Mouse (Mus musculus): Measurements from ENCODE around the gene Sp1. TPM values are rescaled to one million over a fixed set of nuclear protein-coding genes. Genes with fewer than 3 reads are reported as not detected.

Sp1 gene
- total and polyA plus RNA-seq, 3 experiments = 16.3 to 92.3 (median 47.2) TPM

DNA sequence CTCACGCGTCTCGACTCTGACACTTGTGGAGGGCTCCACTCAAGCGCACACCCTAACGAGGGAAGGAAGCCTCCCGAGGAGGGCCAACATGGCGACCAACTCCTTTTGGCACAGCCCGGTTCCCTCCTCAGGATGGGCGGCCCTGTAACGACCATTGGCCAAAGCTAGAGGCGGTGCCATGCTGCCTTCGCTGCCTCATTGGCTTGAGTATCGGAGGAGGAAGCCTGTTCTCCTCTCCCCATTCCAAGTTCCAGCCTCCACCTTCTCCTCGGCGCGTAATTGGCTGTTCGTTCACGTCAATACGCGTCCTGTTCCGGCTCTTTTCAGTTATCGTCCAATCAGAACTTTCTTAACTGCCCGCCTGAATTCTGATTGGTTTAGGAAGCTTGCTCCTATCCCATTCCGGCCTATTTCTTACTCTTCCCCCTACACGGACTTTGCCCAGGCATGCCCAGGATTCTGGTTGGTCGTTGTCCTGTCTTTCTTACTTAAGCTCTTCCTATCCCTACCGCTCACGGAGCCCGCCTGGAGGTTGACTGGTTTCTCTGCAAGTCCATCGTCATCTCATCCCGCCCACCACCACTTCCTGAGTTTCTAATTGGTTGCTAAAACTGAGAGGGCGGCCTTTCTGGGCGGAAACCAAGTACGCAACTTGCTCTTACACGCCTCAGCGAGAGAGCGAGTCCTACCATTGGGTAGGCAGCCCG is at the start of gene Sp1 (continued):
- peak; percentile 51; the same call in 1 of the 2 replicates for TF ChIP-seq SIN3A (IDR thresholded peaks at IDR 0.05; ENCODE audit: low read length)
- no peak for TF ChIP-seq ZNF384 (IDR thresholded peaks at IDR 0.05; ENCODE audit: low read depth, low read length)
- TF ChIP-seq E2F4 (IDR thresholded peaks at IDR 0.05; ENCODE audit: borderline replicate concordance, low read depth, low read length) = peak; percentile 86
- no peak for TF ChIP-seq MAFK (IDR thresholded peaks at IDR 0.05; ENCODE audit: borderline replicate concordance, low read depth, low read length)

DNA sequence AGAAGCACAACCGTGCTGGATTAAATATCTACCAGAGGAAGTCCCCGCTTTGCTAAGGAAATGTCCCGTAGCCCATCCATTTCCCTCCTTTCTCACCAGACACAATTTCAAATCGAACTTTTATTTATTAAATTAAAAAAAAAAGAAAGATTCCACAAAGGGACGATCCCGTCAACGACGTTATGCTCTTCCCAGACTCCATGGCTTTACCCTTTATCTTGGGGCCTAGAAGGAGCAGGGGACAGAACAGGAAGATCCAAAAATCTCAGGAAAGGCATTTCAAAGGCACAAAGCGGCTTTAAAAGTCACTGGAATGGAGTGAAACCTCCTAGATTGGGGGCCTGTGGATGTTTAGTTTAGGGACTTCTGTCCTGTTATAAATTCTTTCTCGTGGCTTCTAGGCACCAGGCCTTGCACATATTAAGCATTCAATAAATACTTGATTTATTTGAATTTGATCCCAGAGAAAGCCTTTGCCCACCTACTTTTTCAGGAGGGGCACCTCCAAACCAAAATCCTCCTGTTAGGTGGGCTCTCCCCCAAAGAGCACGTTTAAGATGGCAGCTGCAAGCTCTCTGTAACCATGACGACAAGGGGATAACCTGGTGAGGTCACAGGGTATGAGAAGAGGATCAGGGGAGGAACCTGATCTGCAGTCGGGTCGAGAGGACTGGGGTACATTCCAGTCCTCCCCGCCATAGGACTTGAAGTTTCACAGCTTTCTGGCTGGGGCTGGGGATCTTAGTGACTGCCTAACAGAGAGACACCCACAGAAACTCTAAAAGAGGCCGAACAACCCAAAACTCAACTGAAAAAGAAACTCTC is 49.2 kb upstream of the Sp1 start:
- no peak overlapping the region for H3K27ac ChIP-seq (ENCODE audit: control insufficient read depth, low read depth, low read length)
- no peak for TF ChIP-seq TAL1 (IDR thresholded peaks at IDR 0.05; ENCODE audit: low read length)
- TF ChIP-seq USF2 (IDR thresholded peaks at IDR 0.05; ENCODE audit: borderline replicate concordance in 1 of 2, insufficient read depth in 1 of 2, low read depth in 1 of 2, low read length in 2 of 2) = no peak
- TF ChIP-seq ZNF384 (IDR thresholded peaks at IDR 0.05; ENCODE audit: low read depth, low read length) = no peak
- no peak for DNase-seq (ENCODE audit: low read depth, low spot score)
- no peaks in the 10 kb centered on the region for H3K9me3 ChIP-seq (replicated peaks; ENCODE audit: insufficient read depth, low read length)
- no peak overlapping the region for H3K9ac ChIP-seq (ENCODE audit: control insufficient read depth, low read depth, low read length, poor library complexity, severe bottlenecking)
- peaks cover 8 to 10% of the 10 kb centered on the region in 2 experiments; a peak in 3 of 4 replicates for H3K27me3 ChIP-seq (ENCODE audit: control insufficient read depth in 1 of 2, insufficient read depth in 2 of 2, low read length in 2 of 2)
- no peaks in the 10 kb centered on the region for H3K4me1 ChIP-seq (ENCODE audit: control insufficient read depth in 1 of 2, insufficient read depth in 2 of 2, low read length in 2 of 2)
- H3K79me2 ChIP-seq (ENCODE audit: control insufficient read depth, insufficient read depth, low read length, poor library complexity) = no peaks in the 10 kb centered on the region
- no peaks in the 10 kb centered on the region for H3K36me3 ChIP-seq (ENCODE audit: control insufficient read depth in 1 of 2, insufficient read depth in 2 of 2, low read length in 2 of 2)
- H3K4me3 ChIP-seq (ENCODE audit: control insufficient read depth in 1 of 2, insufficient read depth in 1 of 2, low read depth in 2 of 2, low read length in 2 of 2) = no peak overlapping the region

DNA sequence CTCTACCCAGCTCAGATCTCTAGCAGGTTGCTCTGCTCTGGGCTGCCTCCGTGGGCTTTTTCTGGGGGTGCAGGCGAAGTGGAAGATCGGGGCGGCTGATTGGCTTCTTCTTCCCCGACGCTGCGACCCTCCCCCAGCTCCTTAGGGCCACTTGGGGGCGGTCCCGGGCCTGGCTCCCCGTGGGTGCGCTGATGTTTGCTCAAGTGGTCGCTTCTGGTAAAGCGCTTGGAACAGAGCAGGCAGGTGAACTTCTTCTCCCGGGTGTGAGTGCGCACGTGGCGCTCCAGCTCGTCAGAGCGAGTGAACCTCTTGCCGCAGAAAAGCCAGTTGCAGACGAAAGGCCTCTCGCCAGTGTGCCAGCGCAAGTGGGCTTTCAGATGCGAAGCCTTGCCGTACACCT is 47.8 kb upstream of the Sp1 start:
- Histone ChIP-seq H3K4me3 (ENCODE audit: control insufficient read depth in 1 of 2, insufficient read depth in 1 of 2, low read depth in 2 of 2, low read length in 2 of 2) (no peak overlapping the region), H3K79me2 (ENCODE audit: control insufficient read depth, insufficient read depth, low read length, poor library complexity) (no peaks in the 10 kb centered on the region), H3K9ac (ENCODE audit: control insufficient read depth, low read depth, low read length, poor library complexity, severe bottlenecking) (no peak overlapping the region), H3K27me3 (ENCODE audit: control insufficient read depth in 1 of 2, insufficient read depth in 2 of 2, low read length in 2 of 2) (peaks cover 10 to 13% of the 10 kb centered on the region in 2 experiments; a peak in 3 of 4 replicates), H3K27ac (ENCODE audit: control insufficient read depth, low read depth, low read length) (no peak overlapping the region), H3K36me3 (ENCODE audit: control insufficient read depth in 1 of 2, insufficient read depth in 2 of 2, low read length in 2 of 2) (no peaks in the 10 kb centered on the region), H3K4me1 (ENCODE audit: control insufficient read depth in 1 of 2, insufficient read depth in 2 of 2, low read length in 2 of 2) (no peaks in the 10 kb centered on the region), H3K9me3 (replicated peaks; ENCODE audit: insufficient read depth, low read length) (no peaks in the 10 kb centered on the region)
- DNase-seq (ENCODE audit: low read depth, low spot score) = no peak
- no peak for TF ChIP-seq TAL1 (IDR thresholded peaks at IDR 0.05; ENCODE audit: low read length)
- no peak for TF ChIP-seq ELF1 (IDR thresholded peaks at IDR 0.05; ENCODE audit: low read depth, low read length)
- no peak for TF ChIP-seq POLR2AphosphoS2 (IDR thresholded peaks at IDR 0.05; ENCODE audit: low read length)
- no peak for TF ChIP-seq BHLHE40 (IDR thresholded peaks at IDR 0.05; ENCODE audit: borderline replicate concordance, low read depth, low read length)
- no peak for TF ChIP-seq POLR2AphosphoS5 (IDR thresholded peaks at IDR 0.05; ENCODE audit: borderline replicate concordance, low read depth, low read length)
- no peak for TF ChIP-seq TBP (IDR thresholded peaks at IDR 0.05; ENCODE audit: low read depth, low read length)
